Mouse (Mus musculus) urinary bladder, adult 2 months (tissue): ENCODE measurements at regions not wholly inside any gene's neighbourhood (a gene's known extent, or its start where the extent isn't known, plus 50 kb on each side); places are given as distances from the start of the nearest gene placed in this dataset.

Experiments
- DNase-seq: peaks from one replicate; pipeline ENCODE4 v3.0.0; 2022; ENCODE audit warnings: low spot score

DNA sequence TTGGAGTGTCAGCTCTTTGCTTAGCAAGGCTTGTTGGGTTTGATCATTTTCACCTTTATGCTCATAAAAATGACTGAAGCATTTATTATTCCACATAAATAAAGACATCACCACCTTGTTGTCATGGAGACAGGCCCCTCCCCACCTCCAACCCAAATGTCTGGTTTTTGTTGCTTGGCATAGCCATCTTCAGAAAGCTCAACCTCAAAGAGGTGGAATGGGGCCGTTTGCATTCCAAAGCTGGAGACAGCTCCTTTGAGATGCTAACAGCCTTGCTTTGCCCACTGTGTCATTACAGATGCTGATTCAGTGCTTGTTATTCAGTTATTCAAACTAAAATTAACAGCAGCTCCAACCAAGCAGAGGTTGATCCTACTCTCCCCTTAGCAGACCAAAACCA, 51.9 kb upstream of the Lgalsl start:
- no peak for DNase-seq

DNA sequence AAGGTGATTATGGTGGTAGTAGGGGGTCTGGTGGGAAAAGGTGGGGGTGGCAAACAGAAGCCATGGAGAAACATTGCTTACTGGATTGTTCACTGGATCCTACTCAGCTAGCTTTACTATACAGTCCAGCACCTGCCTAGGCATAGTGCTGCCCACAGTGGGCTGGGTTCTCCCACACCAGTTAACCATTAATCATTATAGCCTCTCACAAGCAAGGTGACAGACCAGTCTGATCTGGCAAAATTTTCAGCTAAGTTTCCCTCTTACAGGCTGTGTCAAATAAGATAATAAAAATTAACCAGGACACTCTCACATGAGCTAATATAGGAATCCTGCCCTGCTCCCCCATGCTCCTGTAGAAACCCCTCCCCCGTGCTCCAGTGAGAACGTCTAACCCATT, 53.1 kb upstream of the Lgalsl start:
- DNase-seq, result no peak

DNA sequence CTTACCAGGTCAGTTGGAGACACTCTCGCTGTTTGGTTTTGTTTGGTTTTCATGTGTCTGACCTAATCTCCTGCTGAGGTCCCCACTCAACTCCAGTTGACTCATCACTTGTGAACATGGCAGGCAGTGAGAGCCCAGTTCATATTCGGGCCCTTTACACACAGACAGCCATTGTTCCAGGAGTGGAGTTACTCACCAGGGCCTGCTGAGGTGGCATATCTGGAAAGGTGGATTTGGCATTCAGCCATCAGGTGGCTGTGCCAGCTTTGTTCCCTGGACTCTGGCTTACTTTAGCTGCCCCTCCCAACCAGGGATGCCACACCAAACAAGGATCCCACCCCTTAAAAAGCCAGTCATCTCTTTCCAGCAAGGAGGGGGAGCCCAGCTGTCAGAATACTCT, 56.2 kb upstream of the Lgalsl start:
- DNase-seq, result no peak

DNA sequence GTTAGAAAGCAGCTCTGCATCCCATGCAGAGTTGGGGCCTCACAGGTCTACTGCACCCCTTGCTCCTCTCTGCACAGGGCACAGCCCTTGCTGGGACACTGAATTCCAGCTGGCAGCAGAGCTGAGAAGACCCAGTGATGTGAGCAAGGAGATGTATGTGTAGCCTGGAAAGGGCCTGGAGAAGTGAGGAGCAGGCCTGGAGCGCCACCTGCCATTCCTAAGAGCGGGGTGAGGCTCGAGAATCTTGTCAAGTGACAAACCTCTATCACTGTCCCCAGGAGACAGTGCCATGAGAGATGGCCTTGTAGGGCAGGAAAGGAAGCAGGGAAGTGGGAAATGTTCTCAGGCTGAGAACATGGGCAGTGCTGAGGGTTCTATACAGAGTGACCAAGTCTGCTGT, 59.6 kb upstream of the Lgalsl start:
- DNase-seq, result no peak

DNA sequence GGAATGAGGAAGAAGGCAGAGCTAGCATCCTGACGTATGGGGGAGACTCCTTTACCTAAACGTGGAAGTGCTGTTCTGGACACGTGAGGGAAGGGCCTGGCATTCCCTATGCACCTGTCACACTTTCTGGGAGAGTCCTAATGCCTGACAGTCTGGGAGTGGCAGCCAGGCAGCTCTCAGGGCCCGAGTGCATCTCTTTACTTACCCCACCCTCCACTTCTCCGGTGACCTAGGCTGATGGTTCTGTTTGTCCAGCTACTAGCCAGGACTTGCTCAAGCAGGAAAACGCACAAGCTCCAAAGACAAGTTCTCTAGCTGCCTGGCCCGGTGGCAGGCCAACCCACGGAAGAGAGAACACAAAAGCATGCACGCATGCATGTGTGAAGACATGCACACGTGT, 60.9 kb upstream of the Lgalsl start:
- no peak for DNase-seq

DNA sequence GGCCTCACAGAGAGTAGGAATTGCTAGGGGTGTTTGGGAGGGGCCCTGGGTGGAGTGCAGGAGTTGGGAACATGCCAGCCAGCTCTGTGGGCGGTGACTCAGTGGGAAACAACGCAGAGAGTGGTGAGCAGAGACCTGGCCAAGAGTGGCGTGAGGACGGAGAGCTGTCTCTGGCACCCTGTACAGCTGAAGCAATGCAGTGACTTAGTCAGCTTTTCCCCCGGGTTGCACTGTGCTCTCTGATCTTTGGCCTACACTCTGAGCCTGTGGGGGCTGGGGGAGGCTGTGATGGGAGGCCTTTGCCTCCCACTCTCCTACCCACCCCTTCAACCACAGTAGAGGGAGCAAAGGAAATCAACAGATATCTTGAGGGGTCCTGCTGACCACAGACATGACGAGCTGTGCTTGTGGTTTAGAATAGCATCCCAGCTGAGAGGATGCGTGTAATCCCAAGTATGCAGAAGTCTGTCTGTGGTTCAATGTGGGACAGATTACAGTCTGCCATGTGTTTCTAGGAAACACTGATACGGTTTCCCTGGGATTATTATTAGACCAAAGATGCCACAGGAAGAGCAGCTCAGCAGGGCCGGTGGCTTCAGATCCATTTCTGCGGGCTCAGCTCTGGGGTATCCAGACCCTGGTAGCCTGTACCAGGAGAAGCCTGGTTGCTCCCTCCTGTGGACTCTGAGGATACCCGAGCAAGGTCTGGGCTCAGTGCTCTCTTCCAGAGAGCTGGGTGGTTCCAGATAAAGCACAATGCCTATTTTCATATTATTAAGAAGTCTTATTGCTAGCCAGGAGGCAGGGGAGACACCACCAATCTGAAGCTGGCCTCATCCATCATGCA, 65.6 kb upstream of the Lgalsl start:
- peak; percentile 47 for DNase-seq

DNA sequence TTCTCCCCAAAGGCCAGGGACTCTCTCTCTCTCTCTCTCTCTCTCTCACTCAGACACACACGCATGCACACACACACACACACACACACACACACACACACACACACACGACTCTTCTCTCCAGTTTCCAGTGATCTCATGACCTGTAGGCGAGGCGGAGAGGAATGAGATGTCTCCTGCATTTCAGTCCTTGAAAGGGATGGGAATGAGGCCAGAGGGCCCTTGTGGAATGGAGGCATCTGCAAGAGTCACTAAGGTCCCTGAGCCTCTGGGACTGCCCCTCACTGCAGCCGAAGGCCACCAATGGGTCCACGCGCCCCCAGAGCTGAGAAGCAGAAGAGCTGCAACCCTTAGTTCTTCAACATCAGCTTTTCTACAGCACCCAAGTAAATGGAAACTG, 66.6 kb upstream of the Lgalsl start:
- no peak for DNase-seq

DNA sequence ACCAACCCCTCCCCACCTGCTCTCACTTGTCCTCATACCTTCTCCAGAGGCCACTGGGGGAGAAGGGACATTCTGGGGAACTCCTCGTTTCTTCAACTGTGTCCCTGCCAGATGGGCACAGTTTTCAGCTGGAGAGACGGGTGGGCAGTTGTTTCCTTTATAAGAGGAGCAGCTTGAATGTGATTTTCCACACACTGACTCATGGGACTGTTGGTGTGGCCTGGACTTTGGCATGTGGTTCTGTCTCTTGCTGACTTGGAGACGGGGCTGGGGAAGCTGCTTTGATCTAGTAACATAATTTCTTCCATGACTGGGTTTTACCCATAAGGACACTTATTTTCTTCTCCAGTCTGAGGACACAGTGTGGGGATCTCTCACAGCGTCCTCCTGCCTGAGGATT, 67.7 kb upstream of the Lgalsl start:
- DNase-seq, result no peak

DNA sequence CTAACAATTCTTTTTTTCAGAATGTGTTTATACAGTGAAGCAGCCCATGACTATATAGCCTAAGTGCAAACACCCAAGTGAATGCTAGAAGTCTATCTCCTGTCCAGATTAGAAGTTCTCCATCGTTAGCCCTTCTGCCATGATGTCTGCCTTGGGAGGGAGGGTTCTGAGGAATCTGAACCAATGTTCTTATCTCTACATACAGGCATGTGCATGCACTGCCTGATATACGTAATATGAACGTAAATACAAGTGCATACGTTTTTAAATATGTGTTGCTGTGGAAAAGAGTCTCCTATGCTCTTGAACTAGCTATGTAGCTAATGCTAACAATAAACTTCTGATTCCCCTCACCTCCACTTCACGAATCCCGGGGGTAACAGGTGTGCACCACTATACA, 68.9 kb upstream of the Lgalsl start:
- no peak for DNase-seq

DNA sequence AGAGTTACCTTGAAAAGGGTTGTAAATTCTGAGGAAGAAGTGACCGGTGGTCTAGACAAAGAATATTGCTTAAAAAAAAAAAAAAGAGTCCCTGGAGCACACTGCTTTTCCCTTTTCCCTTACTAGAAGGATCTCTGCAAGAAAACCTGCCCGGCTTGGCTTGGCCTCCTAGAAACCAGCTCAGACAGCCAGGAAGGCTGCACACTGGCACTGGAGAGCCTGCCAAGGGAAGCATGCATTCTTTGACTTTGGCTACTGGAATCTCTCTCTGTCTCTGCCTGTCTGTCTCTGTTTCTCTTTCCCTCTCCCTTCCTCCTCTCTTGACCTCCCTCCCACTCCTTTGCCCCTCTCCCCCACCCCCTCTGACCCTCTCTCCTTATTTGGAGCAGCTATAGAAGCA, 71.1 kb upstream of the Lgalsl start:
- DNase-seq, result no peak

DNA sequence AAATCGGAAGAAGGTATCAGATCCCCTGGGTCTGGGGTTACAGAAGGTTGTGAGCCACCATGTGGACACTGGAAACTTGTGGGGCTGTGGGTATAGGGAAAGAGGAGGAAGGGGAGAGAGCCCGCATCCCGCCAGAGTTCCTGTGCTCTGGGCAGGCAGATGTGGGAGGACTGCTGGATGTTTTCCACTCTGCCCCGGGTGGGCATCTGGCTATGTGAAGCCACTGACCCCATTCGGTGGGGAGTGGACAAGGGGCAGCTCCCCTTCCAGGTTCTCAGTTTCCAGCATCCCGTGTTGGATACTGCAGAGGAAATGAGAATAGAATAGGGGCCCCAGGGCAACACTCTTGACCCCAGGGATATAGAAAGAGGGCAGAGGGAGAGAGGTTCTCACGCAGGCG, 72.1 kb upstream of the Lgalsl start:
- no peak for DNase-seq

DNA sequence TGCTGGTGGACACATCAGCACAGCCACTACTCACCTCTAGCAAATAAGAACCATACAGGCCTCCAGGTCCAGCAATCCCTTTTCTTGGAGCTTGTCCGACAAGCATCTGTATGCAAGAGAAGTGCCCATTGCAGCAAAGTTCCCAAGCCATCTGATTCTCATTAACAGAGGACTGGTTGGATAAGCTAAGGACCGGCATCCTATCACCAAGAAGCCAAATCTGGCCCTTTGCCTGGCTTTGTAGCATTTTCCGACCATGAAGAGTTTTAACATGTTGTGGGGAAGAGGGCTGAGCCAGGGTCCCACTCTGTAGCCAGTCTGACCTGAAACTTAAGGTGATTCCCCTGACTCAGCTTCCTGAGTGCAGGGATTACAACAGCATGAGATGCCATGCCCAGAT, 77.1 kb upstream of the Lgalsl start:
- no peak for DNase-seq

DNA sequence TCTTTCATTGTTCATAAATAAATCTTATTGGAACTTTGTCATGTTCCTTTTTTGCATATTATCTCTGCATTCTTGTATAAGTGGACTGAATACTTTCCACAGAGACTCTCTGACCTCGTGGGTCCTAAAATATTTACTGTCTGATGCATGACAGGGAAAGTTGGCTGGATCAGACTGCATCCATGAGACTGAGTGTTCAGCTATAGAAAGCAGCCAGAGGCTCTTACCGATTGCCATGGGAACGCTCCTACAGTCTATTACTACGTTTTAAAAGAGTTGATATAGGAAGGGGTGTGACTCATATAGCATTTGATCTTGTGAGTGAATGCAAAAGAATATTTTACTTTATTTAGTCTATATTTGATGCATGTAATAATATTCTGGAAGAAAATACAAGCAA, 77.6 kb upstream of the Lgalsl start:
- DNase-seq, result no peak

DNA sequence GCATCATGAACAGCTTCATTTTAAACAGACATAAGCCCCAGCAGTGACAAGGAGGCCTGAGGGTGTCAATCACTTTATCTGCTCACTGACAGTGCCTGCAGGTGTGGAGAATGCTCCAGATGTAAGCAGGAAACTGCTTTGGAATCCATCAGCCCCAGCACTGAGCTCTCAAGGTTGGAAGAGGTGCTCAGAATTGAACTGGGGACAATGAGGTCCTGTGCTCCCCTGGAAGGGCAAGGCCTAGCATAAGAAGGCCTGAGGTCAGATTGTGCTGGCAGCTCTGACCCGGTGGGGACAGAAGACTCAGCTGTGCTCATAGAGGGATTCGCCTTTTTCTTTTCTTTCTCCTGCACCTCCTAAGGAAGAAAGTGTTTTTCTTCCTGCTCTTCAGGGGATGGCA, 82.2 kb upstream of the Lgalsl start:
- DNase-seq, result no peak

DNA sequence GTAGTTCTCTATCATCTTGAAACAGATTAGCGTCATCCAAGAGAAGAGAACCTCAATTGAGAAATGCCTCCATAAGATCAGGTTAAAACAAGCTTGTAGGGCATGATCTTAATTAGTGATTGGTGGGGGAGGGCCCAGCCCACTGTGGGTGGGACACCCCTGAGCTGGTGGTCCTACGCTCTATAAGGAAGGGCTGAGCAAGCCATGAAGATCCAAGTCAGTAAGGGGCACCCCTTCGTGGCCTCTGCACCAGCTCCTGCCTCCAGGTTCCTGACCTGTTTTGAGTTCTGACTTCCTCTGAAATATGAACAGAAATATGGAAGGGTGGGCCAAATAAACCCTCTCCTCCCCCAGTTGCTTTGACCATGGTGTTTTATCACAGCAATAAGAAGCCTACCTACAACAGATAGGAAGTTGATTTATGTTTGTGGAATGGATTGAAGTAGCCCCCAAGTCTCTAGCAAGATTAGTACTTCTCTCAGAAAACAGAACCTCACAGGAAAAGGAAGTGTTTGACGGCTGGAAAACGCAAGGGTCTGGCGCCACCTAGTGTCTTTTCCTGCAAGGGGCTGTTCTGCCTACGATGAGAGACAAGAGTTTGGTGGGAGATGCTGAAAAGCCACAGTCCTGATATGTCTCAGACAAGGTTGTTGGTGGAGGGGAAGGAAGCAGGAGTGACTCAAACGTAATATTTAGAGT, 82.9 kb upstream of the Lgalsl start:
- peak; percentile 57 for DNase-seq

DNA sequence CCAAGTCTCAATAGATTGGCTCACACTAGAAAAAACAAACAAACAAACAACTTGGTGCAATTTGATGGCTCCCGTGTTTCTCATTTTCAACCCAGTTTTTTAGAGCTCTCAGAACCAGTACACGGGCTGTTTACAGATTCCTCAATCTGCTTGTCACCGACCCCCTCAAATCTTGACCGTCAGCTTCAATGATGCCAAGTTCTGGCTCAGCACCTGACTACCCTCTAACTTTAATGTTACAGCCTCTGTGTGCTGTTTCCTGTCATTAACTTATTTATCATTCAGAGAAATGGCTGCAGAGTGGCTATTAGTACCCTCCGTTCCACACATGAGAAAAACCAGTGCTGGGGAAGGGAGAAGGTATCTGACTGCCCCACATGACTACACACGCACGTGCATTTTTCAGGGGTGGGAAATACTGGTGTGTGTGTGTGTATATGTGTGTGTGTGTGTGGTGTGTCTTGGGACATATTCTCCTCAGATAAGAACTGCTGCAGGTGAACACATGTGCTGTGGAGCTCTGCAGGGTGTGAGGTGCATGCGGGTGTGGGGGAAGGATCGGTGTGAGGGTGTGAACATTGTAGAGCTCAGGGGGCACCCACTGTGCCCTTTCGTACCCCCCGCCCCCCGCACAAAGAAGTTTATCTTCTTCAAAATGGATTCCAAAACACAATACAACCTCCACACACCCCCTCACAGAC, 83.6 kb upstream of the Lgalsl start:
- DNase-seq, result no peak

DNA sequence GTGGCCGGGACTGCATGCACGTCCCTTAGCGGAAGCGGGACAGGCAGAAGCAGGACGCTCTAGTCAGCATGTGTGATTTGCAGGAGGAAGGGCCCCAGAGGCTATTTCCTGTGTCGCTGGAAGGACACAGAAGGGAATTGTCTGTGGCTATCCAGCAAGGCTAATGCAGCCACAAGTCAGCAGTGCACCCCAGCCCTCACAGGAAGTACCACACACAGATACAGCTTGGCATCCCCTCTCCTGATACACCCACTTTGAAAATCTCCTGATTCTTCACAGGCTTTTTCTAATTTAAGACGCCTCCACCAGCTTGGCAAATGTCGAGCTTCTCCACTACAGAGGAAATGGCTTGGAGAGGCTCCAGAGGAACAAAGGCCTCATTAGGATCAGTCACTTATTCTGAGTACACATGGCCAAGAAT, 84.3 kb upstream of the Lgalsl start:
- no peak for DNase-seq

DNA sequence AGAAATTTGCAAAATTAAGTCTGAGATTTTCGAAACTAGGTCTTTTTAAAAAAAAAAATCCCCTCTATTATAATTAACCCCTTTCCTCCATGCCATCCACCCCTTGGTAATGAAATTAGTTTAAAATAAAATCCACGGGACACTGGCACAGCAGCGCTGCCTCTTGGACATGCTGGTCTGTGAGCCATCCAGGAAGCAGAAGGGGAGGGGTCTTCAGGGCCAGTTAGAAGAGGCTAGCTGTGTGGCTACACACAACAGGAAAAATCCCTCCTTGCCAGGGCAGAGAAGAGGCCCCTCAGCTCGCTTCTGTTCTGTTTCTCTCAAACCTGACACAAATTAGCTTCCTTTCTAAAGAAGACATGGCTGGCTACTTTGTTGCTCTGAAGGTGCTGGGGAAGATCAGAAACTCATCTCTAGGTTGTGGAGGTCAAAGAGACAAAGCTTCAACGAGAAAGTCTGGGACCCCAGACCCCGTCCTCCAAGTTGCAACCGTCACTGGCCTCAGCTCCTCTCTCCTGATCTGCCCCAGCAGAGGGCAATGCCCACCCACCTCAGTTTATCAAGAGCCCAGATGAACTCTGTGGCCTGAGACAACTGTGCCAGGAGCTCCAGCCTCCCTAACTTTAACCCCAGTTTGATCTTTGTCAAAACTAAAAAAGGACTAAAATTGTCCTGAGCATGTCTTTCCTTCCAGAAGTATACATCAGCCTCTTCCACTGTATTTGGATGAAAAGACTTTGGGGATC, 85.0 kb upstream of the Lgalsl start:
- no peak for DNase-seq

DNA sequence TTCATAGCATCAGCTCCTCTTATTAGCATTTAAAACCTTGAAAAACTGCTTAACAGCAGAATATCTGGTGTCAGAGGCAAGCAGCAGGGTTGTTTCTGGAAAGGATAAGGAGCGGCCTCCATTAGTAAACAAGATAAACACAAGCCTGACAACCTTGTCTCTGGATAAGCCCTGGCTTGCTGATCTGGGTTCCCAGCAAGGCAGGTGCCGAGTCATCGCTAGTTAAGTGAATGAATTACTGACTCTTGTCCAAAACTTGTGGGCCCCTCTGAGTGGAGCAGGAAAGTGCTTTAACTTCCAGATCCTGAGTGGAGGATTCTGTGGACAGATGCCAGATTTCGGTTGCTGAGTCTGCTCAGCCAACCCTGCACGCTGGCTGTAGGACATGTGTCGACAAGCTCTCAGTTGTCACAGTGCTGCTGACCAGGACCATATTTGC, 85.6 kb upstream of the Lgalsl start:
- no peak for DNase-seq

DNA sequence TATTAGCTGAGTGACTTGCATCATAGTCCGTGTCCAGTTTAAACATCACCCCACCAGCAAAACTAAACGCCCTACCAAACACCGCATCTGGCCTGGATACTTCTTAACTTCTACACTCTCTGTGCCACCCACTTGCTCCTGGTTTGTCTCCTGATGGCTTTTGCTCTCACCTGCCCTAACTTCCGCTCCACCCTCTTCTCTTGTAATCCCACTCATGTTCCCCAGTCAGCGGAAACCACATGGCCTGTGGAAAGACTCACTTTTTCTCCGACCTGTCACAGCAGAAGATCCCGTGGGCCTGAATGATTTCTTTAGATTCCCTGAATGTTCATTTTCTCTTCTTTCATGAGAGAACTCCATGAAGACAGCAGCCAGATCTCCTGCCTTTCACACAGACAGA, 86.1 kb upstream of the Lgalsl start:
- no peak for DNase-seq

DNA sequence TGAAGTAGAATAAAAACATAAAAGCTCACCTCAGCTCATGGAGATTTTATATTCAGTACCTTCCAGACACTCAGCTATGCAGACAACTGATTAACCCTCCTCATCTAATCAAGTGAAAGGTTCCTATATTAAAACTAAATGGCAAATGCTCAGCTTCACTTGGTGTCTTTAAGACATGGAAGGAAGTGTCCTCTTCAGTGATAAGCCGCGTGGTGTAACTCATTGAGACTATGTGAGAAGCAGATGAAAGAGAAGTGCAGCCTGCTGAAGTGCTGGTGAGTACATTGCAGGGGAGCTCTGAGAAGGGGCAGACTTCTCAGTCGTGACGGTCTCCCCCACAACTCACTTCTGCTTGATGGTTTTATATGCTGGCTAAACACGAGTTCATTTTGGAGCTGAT, 86.6 kb upstream of the Lgalsl start:
- DNase-seq, result no peak

DNA sequence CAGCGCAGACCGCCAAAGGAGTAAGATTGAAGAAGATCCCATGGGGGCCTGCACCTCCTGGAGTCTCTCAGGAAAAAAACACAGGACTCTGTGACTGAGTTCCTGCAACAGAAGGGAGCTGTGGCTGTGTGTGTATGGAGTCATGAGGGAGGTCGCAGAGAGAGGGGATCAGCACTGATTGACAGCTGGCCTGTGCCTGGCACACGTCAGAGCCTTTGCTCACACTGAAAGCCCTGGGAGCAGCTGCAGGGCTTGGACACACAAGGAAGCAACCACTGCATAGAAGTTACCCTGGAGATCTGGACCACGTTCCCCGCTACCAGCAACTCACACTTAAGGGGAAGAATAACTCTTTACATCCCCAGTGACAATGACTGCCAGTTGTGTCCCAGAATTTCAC, 92.3 kb upstream of the Lgalsl start:
- no peak for DNase-seq
